Mouse (Mus musculus) embryo, embryonic 10 days (tissue): ENCODE data around the gene Olfr195.
A peak's percentile ranks its signal among the peaks of the same experiment; 100 is the strongest.
"Not testable (repeated sequence)": the region's sequence is repeated elsewhere in the genome, so short reads cannot be mapped to it uniquely, and the experiment has no call there.

Experiments used
- DNase-seq: peaks from one replicate; pipeline ENCODE4 v3.0.0-alpha.2; 2015; ENCODE audit warnings: low spot score

The Olfr195 gene

DNA sequence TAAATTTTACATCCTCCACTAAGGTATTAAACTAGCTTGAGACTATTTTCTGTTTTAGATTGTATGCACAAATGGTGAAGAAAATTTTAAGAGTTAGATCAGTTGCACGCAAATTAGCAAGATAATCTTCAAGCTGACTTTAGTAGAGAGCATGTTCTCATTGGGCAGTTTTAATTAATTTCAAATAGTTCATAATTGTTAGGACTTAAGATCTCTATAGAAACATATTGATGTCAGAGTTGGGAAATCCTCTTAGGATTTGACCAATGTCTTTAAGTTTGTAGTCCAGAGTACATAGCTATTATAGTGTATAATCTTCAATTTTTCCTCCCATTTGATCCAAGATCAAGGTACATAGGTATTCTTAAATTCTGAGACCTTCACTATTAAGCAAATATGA, at the start of gene Olfr195:
Gene Olfr195, plus strand, starts transcription at position 301 of the 400 bp plus-strand sequence.
- no peak for DNase-seq

- no peak for DNase-seq
Measured at GRCm38 (mm10) chr16:59105312-59105711, 41.5 kb upstream of the Olfr195 start.

- DNase-seq = not testable (repeated sequence)
Measured at GRCm38 (mm10) chr16:59108522-59108921, 38.3 kb upstream of the Olfr195 start.

GRCm38 (mm10) chr16:59111781-59112180, 35.1 kb upstream of the Olfr195 start, which contains the start of gene Olfr193:
Gene Olfr193 (minus strand): TSS chr16:59111881.
- no peak for DNase-seq

DNA sequence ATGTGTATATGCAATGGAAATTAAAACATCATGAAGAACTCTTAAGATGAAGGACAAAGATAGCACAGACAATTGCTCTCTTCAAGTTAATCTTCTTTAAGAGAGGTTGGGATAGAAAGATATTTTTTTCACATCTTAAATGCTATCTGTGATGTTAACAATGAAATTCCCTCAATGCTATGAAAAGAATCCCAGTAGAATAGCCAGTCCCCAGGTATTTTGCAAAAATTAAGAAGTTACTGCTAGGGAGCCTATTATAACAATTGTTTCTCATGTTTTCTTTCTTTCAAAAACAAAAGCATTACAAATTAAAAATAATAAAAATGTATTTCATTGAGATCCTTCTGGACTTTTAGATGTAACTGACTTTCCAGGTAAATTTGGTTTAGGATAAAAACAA, 25.9 kb upstream of the Olfr195 start, which contains the start of gene Olfr194:
Gene Olfr194, minus strand, starts transcription at position 101 of the 400 bp plus-strand sequence.
- DNase-seq = no peak

DNA sequence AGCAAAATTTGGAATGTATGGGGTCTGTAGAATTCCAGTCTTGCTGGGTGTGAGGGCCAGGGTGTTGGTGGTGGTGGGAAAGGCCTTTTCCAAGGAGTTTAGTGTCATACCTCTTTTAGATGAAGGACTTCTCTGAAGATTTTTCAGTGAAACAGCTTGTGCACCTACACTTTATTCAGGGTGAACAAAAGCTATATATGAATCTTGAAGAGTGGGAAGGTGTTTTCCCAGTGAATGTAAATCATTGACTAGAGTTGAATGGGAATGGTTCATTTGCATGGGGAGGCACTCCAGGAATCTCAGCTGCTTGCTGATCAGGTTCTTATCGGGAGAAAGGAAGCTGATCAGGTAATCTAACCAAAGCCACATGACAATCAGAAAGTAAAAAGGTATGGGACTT, 16.1 kb upstream of the Olfr195 start:
- no peak for DNase-seq

DNA sequence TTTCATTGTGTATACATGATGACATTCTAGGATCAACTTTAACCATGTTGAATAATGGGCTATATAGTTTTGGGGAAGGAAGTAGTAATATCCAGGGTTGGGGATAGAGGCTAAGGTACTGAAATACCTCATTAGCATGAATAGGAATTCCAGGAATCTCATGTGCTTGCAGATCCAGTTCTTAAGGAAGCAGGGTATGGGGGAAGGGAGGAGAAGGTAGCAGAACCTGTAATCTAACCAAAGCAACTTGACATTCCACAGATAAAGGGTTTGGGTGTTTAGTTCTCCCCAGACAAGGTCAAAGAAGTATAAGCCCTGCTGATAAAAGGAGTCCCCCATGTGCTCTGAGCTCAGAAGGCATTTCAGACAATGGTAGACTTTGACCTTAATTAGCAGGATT, 5.7 kb upstream of the Olfr195 start:
- peak; percentile 4 for DNase-seq

GRCm38 (mm10) chr16:59151996-59152395, 5.2 kb downstream of the Olfr195 start:
- no peak for DNase-seq

GRCm38 (mm10) chr16:59170354-59170753, 23.5 kb downstream of the Olfr195 start, which contains the start of gene Olfr196:
Gene Olfr196 (minus strand): TSS chr16:59170454.
- DNase-seq = no peak
